Mouse (Mus musculus) urinary bladder, postnatal 25 days (tissue): Measurements from ENCODE around the gene Fbxw2.
"Not testable (repeated sequence)": the region's sequence is repeated elsewhere in the genome, so short reads cannot be mapped to it uniquely, and the experiment has no call there.

Source experiments
- DNase-seq: peaks from one replicate; pipeline ENCODE4 v3.0.0; 2022; ENCODE audit warnings: low spot score

The Fbxw2 gene

DNA sequence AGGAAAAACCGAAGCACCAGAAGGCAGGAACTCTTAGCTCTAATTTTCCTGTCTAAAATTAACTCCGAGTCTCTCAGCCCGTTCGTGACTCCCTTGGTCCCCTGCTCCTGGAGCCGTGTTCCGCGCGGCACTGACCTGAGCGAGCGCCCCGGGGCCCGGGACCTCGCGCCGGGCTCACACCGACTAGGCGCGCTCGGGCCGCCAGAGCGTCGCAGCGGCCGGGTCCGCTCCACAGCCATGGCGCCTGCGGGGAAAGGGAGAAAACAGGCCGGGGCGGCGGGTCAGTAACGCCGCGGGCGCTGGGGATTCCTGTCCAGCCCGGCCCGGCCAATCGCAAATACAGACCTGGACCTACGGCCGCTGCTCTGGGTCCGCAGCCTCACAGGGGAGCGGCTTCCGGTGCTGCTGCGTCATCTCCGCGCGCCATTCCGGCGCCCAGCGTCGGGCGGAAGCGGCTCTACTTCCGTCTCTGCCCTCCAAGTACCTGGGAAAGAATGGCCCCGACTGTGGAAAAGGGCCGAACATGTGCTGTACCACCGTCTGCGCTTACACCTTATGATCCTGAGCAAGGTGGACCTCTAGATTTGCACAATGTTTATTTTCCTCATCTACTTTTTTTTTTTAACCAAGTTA lies at the start of gene Fbxw2:
Fbxw2 (minus strand) TSS at position 485 of the 633 bp plus-strand sequence.
- DNase-seq = peak; percentile 90

DNA sequence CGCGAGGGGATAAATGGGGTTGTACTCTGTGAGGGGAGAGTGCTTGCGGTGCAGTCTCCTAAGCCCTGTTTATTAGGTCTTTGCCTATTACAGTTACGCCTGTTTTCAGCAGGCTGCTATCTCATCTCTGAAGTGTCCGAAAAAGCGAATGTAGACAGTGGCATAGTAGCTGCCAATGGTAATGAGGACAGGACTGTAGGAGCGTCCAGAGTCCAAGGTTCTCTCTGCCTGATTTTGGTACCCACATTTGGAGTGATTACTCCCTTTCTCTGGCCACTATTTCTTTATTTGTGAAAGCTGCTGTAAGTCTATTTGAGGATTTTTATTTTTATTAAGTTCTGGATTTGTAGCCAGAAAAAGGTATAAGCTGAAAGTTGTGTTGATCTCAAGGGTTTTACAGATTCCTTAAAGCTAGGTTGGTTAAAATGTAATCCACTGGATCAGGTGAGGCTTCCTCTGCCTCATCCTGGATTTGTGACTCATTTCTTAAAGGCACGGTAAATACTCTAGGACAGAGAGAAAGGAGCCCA lies 48.8 kb upstream of the Fbxw2 start, which contains the start of gene Psmd5:
Psmd5 (minus strand) TSS at position 153 of the 530 bp plus-strand sequence.
- no peak for DNase-seq

DNA sequence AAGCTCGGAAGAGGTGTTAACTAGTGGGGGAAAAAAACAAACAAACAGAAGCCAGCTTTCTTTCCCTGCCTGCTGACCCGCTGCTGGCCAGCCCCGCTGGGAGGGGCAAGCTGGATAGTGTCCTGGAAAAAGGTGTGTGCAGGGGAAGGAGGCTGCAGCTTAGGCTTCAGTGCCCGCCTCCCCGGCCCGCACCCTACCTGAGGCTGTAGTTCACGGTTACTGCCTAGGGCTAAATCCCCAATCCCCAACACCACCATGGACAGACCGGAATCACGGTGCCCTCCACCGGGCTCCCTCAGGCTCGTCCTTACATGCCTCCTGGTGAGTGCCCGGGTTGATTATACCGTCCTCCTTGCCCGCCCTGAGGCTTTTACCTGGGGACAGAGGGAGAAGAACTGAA lies 48.2 kb upstream of the Fbxw2 start, which contains the start of gene Cutal:
Cutal (plus strand) TSS at position 126 of the 400 bp plus-strand sequence.
- peak; percentile 25 for DNase-seq

DNA sequence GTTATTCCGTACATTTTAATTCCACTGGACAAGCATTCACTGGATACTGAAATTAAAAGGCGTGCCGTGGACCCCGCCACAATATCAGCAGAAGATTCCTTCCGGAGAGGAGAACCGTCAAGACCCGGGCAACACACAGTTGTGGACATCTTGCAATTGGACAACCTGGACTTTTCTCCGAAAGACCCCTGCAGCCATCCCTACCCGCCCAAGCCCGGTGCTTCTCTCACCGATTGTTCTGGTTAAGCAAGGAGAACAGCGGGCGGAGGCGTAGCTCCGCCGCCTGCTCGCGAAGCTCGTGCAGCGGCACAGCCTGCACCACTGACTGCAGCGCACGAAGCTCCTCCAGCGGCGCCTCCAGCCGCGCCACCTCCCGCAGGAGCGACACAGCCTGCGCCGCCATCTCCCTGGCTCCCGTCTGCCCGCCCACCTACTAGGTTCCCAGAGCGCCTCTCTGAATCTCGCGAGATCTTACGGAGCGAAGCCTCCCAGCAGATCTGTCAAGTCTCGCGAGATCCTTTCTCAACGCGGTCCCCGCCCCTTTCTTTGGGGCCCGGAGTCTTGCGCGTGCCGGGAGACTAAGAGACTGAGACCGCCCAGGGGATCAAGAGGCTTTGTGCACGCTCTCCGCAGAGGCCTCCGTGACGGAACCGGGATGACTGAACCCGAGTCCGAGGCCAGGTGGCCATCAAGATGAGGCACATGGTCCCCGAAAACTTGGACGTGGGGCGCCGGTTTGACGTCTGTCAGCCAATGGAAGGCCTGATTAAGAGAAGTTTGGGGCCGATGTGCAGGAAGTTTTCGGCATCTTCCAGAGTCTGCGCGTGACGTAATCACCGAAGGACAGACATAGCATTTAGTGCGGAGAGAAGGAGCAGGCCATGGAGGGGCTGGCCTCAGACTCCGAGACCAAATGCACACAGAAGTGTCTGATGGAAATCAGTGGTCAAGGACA lies 44.7 kb upstream of the Fbxw2 start:
- peak; percentile 84 for DNase-seq

DNA sequence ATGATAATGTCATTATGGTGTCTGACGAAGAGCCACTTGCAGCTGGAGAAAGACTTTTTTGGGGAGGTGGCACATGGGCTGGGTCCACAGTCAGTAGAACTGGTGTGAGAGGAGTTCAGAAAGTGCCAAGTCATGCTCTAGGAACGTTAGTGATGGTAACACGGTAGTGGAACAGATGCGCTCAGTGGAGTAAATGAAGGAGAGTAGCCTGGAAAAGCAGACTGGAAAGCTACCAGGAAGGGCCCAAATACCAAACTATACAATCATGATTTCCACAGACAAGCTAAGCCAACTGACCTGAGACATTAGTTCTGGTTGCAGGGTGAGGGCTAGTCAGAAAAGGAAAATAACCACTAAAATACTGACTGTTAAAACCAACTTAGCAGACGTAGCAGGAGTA lies 43.6 kb upstream of the Fbxw2 start:
- no peak for DNase-seq

DNA sequence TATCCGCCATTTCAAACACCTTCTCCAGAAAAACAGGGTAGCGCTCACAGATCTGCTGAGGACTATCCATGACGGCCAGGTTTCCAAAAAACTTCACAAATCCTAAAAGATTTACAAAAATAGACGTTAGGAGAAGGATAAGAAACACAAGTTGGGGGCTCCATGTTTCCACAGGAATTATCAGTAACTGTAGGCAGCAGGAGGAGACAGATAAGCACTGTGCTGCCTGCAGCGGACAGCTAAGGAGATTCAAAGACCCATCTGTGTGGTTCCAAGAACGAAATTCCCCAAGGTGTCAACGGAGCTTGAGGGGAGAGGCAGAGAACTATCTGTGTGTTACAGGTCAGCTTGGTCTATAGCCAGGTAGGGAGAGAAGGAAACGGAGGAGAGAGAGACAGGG lies 31.6 kb upstream of the Fbxw2 start:
- no peak for DNase-seq

DNA sequence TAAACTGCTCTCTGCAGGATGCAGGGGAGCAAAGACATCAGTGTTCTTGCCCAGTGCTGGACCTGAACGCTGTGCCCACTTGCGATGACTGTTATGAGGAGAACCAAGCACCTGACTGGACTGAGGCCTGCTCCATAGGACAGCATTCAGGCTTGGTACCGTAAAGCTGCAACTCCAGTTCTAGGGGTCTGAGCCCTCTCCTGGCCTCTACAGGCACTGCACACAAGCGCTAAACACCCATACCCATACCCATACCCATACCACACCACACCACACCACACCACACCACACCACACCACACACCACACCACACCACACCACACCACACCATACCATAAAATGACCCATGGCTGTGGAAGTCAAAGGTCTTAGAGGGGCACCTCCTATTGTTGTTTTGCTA lies 29.2 kb upstream of the Fbxw2 start:
- no peak for DNase-seq

DNA sequence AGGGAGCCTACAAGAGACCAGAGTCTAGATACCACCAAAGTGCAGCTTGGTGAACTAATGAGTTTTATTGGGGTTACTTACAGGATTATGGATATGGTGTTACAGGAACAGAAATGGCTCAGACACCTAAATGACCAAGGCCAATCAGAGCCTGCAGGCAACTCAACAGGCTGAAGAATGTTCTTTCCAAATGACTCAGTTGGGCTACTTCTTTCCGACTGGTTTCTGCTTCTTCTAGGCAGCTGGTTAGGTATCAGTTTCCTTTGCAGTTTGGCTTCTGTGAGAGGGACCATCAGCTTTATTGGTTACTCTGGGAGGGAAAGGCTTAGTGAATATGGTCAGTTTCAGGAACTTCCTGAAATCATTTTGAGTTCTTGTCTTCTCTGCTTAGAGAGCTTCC lies 21.6 kb upstream of the Fbxw2 start:
- DNase-seq = no peak

DNA sequence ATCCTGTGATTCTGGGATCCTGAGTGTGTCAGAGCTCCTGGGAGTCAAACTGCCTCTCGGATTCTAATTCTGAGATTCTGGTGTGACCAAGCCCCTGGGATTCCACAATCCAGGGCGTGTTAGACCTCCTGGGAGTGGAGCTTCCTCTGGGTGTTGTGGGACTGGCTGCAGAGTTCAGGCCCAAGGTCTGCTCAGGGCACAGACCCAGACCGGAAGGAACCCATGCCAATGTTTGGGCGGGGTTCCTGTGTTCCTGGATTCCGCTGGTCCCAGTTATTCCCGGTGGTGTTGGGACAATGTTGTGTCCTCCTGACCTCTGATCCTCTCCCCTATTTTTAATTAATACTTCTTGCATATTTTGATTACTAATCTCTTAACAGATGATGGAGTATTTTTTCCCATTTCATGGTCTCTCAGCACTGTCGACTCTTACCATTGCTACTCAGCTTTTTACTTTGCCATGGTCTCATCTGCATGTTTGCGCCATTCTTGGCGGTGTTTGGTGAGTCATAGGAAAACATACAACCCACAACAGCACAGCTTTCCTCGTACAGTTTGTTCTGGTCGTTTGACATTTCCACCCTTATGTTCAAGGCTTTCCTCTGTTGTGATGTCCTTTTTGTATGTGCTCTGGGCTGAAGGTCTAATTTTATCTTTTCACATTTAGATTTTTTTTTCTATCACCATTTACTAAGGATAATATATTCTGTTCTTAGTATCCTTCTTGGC lies 17.3 kb upstream of the Fbxw2 start:
- no peak for DNase-seq

DNA sequence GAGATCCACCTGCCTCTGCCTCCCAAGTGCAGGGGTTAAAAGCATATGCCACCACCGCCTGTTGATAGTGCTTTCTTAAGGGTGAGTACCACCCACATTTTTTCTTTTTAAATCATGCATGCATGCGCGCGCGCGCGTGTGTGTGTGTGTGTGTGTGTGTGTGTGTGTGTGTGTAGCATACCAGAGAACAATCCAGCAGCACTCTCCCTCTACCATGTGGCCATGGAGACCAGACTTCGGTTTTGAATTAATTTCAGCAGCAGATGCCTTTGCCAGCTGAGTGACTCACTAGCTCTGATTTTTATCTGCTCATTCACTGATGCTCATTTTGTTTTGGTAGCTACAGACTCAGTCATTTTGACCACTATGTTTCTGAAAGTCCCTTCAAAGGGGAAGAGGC lies 15.6 kb upstream of the Fbxw2 start:
- no peak for DNase-seq

DNA sequence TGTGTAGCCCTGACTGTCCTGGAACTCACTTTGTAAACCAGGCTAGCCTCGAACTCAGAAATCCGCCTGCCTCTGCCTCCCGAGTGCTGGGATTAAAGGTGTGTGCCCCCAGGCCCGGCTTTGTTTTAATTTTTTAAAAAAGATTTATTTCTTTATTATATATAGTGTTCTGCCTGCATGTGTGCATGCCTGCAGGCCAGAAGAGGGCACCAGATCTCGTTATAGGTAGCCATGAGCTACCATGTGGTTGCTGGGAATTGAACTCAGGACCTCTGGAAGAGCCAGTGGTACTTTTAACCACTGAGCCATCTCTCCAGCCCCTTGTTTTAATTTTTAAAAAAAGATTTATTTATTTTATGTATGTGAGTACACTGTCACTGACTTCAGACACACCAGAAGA lies 14.0 kb upstream of the Fbxw2 start:
- DNase-seq = not testable (repeated sequence)

DNA sequence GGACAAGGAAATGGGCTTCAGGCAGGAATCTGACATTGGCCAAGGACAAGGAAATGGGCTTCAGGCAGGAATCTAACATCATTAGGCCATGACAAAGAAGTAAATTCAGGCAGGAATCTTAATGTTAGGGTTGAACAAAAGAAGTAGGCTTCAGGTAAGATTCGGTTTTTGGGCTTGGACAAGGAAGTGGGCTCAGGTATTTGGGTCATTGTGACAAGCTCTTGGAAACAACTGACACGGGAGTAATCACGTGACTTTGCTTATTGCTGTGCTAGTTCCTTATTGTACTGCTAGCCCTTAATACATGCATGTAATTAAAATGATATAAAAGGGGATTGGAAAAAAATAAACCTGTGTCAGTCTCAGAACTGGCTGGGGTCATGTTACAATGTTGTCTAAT lies 9.6 kb upstream of the Fbxw2 start:
- no peak for DNase-seq

DNA sequence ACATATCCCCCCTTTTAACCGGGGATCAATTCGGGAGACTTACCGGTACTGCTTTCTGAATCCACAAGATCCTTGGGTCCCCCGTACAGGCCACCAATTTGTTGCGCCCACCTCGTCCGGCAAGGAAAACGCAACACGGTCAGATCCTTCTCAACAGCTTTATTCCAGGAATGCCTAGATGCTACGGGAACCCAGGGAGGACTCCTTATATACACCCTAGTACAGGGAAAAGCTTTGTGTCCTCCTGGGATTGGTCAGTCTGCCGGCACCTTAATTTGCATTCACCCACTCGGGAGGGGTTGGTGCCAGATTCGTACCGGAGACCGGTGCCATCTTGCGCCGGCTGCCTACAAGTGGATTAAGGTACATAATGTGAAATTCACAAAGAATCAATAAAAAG lies 7.5 kb upstream of the Fbxw2 start:
- DNase-seq = no peak

DNA sequence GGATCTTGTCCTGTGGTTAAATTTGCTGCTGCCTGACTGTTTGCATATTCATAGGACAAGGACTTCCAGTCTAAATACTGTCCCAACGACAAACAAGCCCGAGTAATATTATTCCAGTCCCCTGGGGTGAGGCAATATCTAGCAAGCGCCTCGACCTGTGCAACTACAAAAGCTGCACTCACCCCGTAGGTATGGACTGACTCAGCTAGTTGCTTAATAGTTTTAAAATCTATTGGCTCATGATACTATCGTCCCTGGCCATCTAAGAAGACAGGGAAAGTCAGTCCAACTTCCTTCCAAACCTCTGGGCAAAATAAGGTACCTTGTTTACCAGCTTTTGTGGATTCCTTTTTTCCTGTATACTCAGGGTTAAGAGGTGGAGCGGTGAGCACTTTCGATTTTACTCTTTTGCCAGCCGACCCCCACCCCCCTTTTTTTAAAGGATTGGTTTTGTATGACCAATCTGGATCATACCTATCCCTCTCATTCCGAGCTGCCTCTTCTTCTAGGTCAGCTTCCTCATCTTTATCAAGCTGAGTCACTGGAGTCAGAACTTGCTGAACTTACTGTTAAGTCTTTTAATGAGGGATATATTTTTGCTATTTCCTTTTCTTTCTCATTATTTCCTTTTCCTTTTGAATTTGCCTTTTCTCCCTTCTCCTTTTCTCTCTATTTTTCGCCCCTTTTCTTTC lies 6.8 kb upstream of the Fbxw2 start, which contains the start of gene Gm34653:
Gm34653 (plus strand) TSS at position 242 of the 692 bp plus-strand sequence.
- not testable (repeated sequence) for DNase-seq

DNA sequence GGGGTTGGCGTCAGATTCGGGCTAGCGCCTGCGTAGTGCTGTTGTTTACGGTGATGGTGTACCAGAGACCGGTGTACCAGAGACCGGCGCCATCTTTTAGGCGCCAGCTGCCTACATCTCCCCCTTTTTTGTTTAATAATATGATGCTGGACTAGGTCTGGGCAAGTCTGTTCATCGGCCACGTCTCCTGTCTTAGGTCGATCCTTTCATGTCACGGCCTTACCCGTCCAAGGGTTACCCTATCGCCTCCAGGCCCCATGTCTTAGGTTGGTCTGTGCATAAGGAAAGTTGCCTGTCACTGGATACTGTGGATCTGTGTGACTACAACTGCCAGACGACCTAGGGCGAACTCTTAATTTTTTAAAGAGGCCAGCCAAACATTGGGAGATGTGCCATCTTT lies 4.0 kb upstream of the Fbxw2 start:
- not testable (repeated sequence) for DNase-seq

DNA sequence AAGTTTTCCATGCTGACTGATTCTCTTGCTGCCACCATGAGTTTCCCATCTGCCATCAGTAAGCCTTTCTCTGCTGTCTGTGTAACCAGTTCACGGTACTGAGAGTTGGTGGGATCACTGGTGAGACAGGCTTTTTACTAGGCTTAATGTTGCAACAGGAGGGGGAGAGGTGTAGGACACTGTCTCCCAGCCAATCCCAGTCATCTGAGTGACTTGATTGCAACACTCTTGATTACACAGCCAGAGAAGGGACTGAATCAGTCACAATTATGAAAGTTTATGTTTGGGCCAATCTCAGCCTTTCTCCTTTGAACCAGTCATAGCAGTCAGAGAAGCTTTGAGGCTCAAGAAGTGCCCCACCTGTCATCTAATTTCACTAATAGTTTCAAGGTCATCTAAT lies 1.9 kb upstream of the Fbxw2 start:
- no peak for DNase-seq

DNA sequence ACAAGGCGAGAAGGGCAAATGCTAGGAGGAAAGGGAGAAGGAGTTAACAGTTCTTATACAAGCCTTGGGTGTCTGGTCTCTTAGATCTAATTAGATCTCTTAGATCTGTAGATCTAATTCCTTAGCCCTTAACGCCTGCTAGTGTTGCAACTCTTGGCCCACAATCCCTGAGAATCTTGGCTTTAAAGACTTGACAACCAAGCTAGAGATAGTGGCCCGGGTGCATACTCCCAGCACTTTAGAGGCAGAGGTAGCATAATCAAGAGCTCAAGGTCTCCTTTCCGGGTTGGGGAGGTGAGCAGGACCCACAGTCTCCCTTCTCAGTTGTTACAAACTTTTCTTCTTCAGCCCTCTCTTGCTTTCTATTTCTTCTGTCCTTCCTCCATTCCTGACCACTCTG lies 1.5 kb upstream of the Fbxw2 start:
- DNase-seq = no peak

DNA sequence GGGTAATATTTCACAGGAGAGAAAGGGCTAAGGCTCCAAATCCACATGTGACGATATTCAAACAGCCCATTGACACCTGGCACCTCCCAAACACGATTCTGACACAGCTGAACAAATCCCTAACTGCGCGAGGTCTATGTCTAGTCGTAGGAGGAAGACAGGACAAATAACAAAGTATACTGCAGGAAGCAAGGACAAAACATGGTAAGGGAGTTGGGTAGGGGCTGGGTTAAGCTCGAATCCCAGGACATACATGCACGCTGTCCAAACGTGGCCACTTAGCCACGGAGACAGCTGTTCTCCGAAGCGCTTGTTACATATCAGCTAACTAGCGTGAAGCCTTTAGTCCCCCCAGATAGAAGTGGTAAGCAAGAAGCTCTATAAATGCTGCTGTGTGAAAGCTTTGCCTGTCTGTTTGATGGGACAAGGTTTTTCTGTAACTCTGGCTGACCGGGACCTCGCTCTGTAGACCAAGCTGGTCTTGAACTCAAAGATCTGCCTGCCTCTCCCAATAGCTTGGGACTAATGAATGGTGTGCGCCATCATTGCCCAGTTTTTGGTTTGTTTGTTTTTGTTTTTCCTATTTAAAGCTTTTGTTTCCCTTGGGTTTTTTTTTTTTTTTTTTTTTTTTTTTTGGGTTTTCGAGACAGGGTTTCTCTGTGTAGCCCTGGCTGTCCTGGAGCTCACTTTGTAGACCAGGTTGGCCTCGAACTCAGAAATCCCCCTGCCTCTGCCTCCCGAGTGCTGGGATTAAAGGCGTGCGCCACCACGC lies 535 bp upstream of the Fbxw2 start:
- peak; percentile 11 for DNase-seq

DNA sequence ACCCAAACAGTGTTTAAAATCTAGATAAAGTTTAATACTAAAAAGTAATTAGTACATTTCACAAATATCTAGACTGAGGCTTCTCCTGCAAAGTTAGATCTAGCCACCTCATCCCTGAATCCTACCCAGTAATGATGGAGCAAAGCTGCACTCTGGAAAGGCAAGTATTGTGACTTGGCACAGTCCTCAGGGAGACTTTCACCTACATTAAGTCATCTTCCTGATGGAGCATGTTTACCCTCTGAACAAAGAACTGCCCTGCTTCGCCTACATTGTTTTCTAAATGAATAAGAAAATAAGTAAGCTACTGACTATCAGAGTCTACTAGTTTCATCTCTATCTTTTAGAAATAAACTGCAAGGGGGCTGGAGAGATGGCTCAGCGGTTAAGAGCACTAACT lies 7.6 kb downstream of the Fbxw2 start:
- DNase-seq = no peak

DNA sequence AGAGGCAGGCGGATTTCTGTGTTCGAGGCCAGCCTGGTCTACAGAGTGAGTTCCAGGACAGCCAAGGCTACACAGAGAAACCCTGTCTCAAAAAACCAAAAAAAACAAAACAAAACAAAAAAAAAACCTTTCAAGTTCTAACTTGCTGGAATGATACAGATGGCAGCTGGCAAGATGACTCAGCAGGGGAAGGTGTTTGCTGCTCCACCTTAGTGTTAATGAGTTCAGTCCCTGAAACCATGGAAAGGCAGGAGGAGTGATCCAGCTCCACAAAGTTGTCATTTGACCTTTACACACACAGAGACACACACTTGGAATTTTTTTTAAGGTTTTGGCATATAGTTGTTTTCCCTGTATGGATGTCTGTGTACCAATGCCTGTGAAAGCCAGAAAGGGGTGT lies 10.2 kb downstream of the Fbxw2 start:
- DNase-seq = not testable (repeated sequence)

DNA sequence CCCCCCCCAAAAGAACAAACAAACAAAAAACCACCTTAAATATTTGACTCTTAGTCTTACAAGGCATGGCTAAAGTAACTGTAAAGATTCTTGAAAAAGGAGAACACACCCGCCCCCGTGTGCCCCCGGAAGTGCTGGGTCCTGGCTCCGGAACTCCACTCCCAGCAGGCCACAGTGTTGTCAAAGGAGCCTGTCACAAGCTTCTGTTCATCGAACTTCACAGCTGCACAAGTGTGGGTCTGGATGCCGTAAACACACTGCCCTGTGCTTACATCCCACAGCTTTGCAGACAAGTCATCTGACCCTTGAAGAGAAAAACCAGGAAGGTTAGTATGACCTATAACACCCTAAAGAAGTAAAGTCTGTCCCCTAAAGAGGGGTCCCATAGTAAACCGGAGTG lies 13.4 kb downstream of the Fbxw2 start:
- DNase-seq = no peak
